In the genomic region with DNA sequence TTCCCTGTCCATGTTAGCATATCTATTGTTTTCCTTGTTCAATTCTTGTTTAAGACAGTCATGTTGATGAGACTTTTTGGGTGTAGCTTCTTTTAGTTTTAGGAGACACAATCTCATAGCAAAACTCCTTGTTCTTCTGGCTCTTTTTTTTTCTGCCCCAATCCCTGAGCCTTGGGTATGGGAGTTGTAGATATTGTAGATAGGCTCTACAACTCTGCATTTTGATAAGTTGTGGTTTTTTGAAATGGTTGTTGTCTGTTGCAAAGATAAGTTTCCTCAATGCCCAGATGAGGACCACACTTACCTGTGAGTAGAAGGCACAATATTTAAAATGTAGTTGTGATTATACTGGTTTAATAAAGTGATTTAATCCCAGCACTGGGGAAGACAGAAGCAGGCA, we compare ENCODE assay signal across 26 mouse cellular contexts.
"Had no signal": no experiment of that assay in that cellular context is flagged by ENCODE, and none has a peak within 500 bp of the region (broad histone marks: within the 10 kb centered on the region; RNA-seq: fewer than 3 reads in every experiment).

No protein-coding gene starts in this region.

- H3K4me3 ChIP-seq: heart, embryonic 13.5 days; heart, embryonic 15.5 days; hindbrain, embryonic 13.5 days; hindbrain, embryonic 15.5 days; kidney, embryonic 15.5 days; layer of hippocampus, adult 2 months; left cerebral cortex, adult 2 months; limb, embryonic 10.5 days; limb, embryonic 12.5 days; liver, embryonic 13.5 days had no signal

- H3K4me1 ChIP-seq: limb, embryonic 10.5 days had no signal

- H3K27me3 ChIP-seq: heart, embryonic 13.5 days; heart, embryonic 15.5 days; hindbrain, embryonic 13.5 days; hindbrain, embryonic 15.5 days; kidney, embryonic 15.5 days; limb, embryonic 12.5 days; liver, embryonic 13.5 days had no signal

- H3K27ac ChIP-seq: heart, embryonic 13.5 days; heart, embryonic 15.5 days; hindbrain, embryonic 13.5 days; hindbrain, embryonic 15.5 days; hindbrain, postnatal 0 days; kidney, embryonic 15.5 days; layer of hippocampus, adult 2 months; left cerebral cortex, adult 2 months; limb, embryonic 10.5 days; limb, embryonic 12.5 days; liver, embryonic 13.5 days had no signal

- H3K9me3 ChIP-seq: heart, embryonic 15.5 days; hindbrain, embryonic 13.5 days; hindbrain, embryonic 15.5 days; kidney, embryonic 15.5 days; limb, embryonic 10.5 days; liver, embryonic 13.5 days had no signal

- ATAC-seq: hindbrain, postnatal 0 days; intestine, embryonic 16.5 days had no signal

- DNase-seq: gastrocnemius, postnatal 14 days; gastrocnemius, postnatal 36 days; heart, adult 18-20 months; heart, postnatal 14 days; heart, postnatal 36 days; kidney, adult 11 months; kidney, adult 2 months; kidney, adult 9 months; kidney, postnatal 10 days; kidney, postnatal 25 days; kidney, postnatal 4 days; liver; liver, embryonic 13.5 days had no signal

- H3K4me2 ChIP-seq: heart, embryonic 11.5 days; heart, embryonic 13.5 days; heart, embryonic 15.5 days; hindbrain, embryonic 13.5 days; hindbrain, embryonic 15.5 days; kidney, embryonic 15.5 days; limb, embryonic 12.5 days; liver, embryonic 11.5 days; liver, embryonic 13.5 days had no signal

- H3K9ac ChIP-seq: heart, embryonic 13.5 days; heart, embryonic 15.5 days; hindbrain, embryonic 13.5 days; hindbrain, embryonic 15.5 days; kidney, embryonic 15.5 days; limb, embryonic 12.5 days; liver, embryonic 13.5 days had no signal
